Mouse (Mus musculus): ENCODE measurements around the gene Zfp839. TPM values are rescaled to one million over a fixed set of nuclear protein-coding genes. Genes with fewer than 3 reads are reported as not detected.
A peak's percentile ranks its signal among the peaks of the same experiment; 100 is the strongest.

Gene Zfp839
- polyA plus RNA-seq, 1 experiment from 2014 or later = 6.2 TPM

DNA sequence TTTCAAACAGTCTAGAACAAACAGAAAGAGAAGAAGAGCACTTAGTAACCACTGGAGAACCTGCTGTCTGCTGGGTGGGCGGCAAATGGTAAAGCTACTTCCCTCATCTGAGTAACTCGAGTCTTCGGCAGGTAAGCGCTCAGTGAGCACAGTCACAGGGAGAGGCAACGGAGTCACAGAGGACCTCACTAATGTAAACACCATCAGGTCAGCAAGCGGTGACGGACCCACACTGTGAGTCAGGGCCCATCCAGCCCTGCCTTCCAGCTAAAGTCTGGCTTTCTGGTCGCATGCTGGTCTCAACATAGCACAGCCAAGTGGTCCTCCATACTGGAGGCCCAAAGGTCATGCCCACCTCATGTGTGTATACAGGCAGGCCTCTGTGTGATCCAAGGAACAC, 30.7 kb upstream of the Zfp839 start:
- Histone ChIP-seq H3K9ac (no peak overlapping the region), H3K9me3 (no peaks in the 10 kb centered on the region), H3K27me3 (no peaks in the 10 kb centered on the region), H3K4me2 (no peak overlapping the region), H3K36me3 (no peaks in the 10 kb centered on the region), H3K27ac (no peak overlapping the region), H3K4me1 (no peaks in the 10 kb centered on the region), H3K4me3 (no peak overlapping the region)
- no peak; the same call in 1 of the 2 replicates for ATAC-seq (ENCODE audit: borderline replicate concordance, extremely low read depth, low FRiP score, low TSS enrichment)
- 52% methylated on average over 8 of the region's 8 CpGs for WGBS

GRCm38 (mm10) chr12:110821787-110822186, 28.3 kb upstream of the Zfp839 start:
- no peak overlapping the region for H3K4me3 ChIP-seq
- no peaks in the 10 kb centered on the region for H3K9me3 ChIP-seq
- no peak overlapping the region for H3K27ac ChIP-seq
- H3K9ac ChIP-seq = no peak overlapping the region
- no peaks in the 10 kb centered on the region for H3K36me3 ChIP-seq
- 81% methylated on average over 2 of the region's 2 CpGs for WGBS
- H3K4me1 ChIP-seq = no peaks in the 10 kb centered on the region
- H3K4me2 ChIP-seq = no peak overlapping the region
- no peak for ATAC-seq (ENCODE audit: borderline replicate concordance, extremely low read depth, low FRiP score, low TSS enrichment)
- H3K27me3 ChIP-seq = no peaks in the 10 kb centered on the region

- Histone ChIP-seq H3K9me3 (no peaks in the 10 kb centered on the region), H3K9ac (no peak overlapping the region), H3K27ac (no peak overlapping the region), H3K4me3 (no peak overlapping the region), H3K4me1 (no peaks in the 10 kb centered on the region), H3K36me3 (no peaks in the 10 kb centered on the region), H3K4me2 (no peak overlapping the region), H3K27me3 (no peaks in the 10 kb centered on the region)
- ATAC-seq (ENCODE audit: borderline replicate concordance, extremely low read depth, low FRiP score, low TSS enrichment) = no peak
- WGBS = 75% methylated on average over 7 of the region's 7 CpGs
These were observed 27.7 kb upstream of the Zfp839 start for GRCm38 (mm10) chr12:110822366-110822765.

- no peaks in the 10 kb centered on the region for H3K4me1 ChIP-seq
- H3K9ac ChIP-seq = no peak overlapping the region
- no peak overlapping the region for H3K27ac ChIP-seq
- no peaks in the 10 kb centered on the region for H3K27me3 ChIP-seq
- 95% methylated on average over 4 of the region's 4 CpGs for WGBS
- H3K36me3 ChIP-seq = no peaks in the 10 kb centered on the region
- no peaks in the 10 kb centered on the region for H3K9me3 ChIP-seq
- no peak overlapping the region for H3K4me3 ChIP-seq
- no peak overlapping the region for H3K4me2 ChIP-seq
- ATAC-seq (ENCODE audit: borderline replicate concordance, extremely low read depth, low FRiP score, low TSS enrichment) = no peak
These were observed 21.1 kb upstream of the Zfp839 start for GRCm38 (mm10) chr12:110828908-110829307.

DNA sequence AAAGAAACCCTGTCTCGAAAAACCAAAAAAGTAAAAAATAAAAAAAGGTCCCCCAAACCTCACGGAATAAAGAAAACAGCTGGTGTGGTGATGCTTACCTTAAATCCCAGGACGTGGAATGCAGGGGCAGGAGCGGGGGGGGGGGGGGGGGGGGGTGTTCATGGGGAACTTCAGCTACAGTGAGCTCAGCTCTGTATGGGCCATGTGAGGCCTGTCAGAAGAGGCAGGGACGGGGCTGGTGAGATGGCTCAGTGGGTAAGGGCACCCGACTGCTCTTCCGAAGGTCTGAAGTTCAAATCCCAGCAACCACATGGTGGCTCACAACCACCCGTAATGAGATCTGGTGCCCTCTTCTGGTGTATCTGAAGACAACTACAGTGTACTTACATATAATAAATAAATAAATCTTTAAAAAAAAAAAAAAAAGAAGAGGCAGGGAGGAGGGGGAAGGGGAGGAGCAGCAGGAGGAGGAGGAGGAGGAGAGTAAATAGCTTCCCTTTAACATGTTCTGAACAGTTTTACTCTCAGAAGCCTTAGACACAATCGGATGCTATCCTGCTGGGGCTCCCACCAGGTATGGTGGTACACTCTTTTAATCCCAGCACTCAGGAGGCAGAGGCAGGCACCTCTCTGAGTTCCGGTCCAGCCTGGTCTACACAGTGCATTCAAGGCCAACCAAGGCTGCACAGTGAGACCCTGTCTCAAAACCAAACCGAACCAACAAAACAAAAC, 19.6 kb upstream of the Zfp839 start:
- Histone ChIP-seq H3K4me3 (no peak overlapping the region), H3K36me3 (no peaks in the 10 kb centered on the region), H3K27me3 (no peaks in the 10 kb centered on the region), H3K9me3 (no peaks in the 10 kb centered on the region), H3K9ac (no peak overlapping the region), H3K4me1 (no peaks in the 10 kb centered on the region), H3K4me2 (no peak overlapping the region), H3K27ac (no peak overlapping the region)
- no peak for ATAC-seq (ENCODE audit: borderline replicate concordance, extremely low read depth, low FRiP score, low TSS enrichment)
- 81% methylated on average over 9 of the region's 11 CpGs for WGBS

DNA sequence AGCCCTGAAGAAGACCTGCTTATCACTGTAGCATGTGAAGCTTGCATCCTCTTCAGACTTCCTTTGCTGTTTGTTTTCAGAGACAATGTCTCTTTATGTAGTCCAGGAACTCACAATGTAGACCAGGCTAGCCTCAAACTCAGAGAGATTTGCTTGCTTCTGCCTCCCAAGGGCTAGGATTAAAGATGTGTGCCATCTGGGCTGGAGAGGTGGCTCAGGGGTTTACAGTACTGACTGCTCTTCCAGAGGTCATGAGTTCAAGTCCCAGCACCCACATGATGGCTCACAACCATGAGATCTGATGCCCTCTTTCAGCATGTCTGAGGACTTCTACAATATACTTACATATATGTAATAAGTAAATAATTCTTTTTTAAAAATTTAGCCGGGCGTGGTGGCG, 14.9 kb upstream of the Zfp839 start:
- H3K9ac ChIP-seq = no peak overlapping the region
- ATAC-seq (ENCODE audit: borderline replicate concordance, extremely low read depth, low FRiP score, low TSS enrichment) = no peak
- H3K4me1 ChIP-seq = no peaks in the 10 kb centered on the region; the same call in 1 of the 2 replicates
- H3K4me3 ChIP-seq = no peak overlapping the region
- WGBS = 92% methylated on average over 3 of the region's 3 CpGs
- H3K9me3 ChIP-seq = no peaks in the 10 kb centered on the region
- no peak overlapping the region for H3K4me2 ChIP-seq
- H3K27ac ChIP-seq = no peak overlapping the region
- no peaks in the 10 kb centered on the region for H3K27me3 ChIP-seq
- H3K36me3 ChIP-seq = no peaks in the 10 kb centered on the region

- Histone ChIP-seq H3K4me1 (peaks cover 2% of the 10 kb centered on the region; the same call in 1 of the 2 replicates), H3K27me3 (no peaks in the 10 kb centered on the region), H3K9me3 (no peaks in the 10 kb centered on the region), H3K4me3 (no peak overlapping the region), H3K36me3 (no peaks in the 10 kb centered on the region), H3K9ac (no peak overlapping the region), H3K27ac (peak overlapping the region; percentile 32), H3K4me2 (no peak overlapping the region)
- WGBS = 35% methylated on average over 6 of the region's 6 CpGs
- ATAC-seq (ENCODE audit: borderline replicate concordance, extremely low read depth, low FRiP score, low TSS enrichment) = no peak
These were observed 13.3 kb upstream of the Zfp839 start for GRCm38 (mm10) chr12:110836729-110837128.

- 41% methylated on average over 5 of the region's 5 CpGs for WGBS
- no peak overlapping the region for H3K4me2 ChIP-seq
- H3K4me3 ChIP-seq = no peak overlapping the region
- H3K27me3 ChIP-seq = no peaks in the 10 kb centered on the region
- H3K4me1 ChIP-seq = peaks cover 2% of the 10 kb centered on the region; the same call in 1 of the 2 replicates
- no peaks in the 10 kb centered on the region for H3K9me3 ChIP-seq
- no peak overlapping the region for H3K9ac ChIP-seq
- no peak for ATAC-seq (ENCODE audit: borderline replicate concordance, extremely low read depth, low FRiP score, low TSS enrichment)
- no peaks in the 10 kb centered on the region for H3K36me3 ChIP-seq
- H3K27ac ChIP-seq = peak overlapping the region; percentile 32
These were observed 12.7 kb upstream of the Zfp839 start for GRCm38 (mm10) chr12:110837192-110837841.

DNA sequence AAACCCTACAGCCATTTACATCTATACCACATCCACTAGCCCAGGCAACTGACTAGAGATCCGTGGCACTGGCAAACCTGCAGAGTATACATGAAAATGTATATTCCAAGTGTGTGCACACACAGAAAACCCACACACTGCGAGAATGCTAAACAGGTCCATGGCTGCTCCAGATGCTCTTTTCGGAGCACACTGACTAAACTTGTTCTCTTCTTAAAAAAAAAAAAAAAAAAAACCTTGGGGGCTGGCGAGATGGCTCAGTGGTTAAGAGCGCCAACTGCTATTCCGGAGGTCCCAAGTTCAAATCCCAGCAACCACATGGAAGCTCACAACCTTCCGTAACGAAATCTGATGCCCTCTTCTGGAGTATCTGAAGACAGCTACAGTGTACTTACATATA, 12.2 kb upstream of the Zfp839 start:
- Histone ChIP-seq H3K36me3 (no peaks in the 10 kb centered on the region), H3K4me2 (no peak overlapping the region), H3K27ac (no peak overlapping the region), H3K9ac (no peak overlapping the region), H3K4me3 (no peak overlapping the region), H3K27me3 (no peaks in the 10 kb centered on the region), H3K4me1 (peaks cover 2% of the 10 kb centered on the region; the same call in 1 of the 2 replicates), H3K9me3 (no peaks in the 10 kb centered on the region)
- WGBS = 83% methylated on average over 8 of the region's 8 CpGs
- no peak for ATAC-seq (ENCODE audit: borderline replicate concordance, extremely low read depth, low FRiP score, low TSS enrichment)

- Histone ChIP-seq H3K9ac (peak within 1 kb of the TSS; percentile 49), H3K27ac (peak within 1 kb of the TSS; percentile 6; the same call in 1 of the 2 replicates), H3K27me3 (no peaks in the 10 kb centered on the region), H3K36me3 (no peaks in the 10 kb centered on the region), H3K4me3 (peak within 1 kb of the TSS; percentile 77), H3K4me2 (peak within 1 kb of the TSS; percentile 62), H3K4me1 (peaks cover 14% of the 10 kb centered on the region; the same call in 1 of the 2 replicates), H3K9me3 (no peaks in the 10 kb centered on the region)
- under 1% methylated on average over 67 of the region's 71 CpGs for WGBS
- ATAC-seq (ENCODE audit: borderline replicate concordance, extremely low read depth, low FRiP score, low TSS enrichment) = peak; percentile 68
These were observed 9.5 kb upstream of the Zfp839 start, which contains the start of gene Mok for GRCm38 (mm10) chr12:110840348-110841198. Gene Mok (minus strand): TSS chr12:110840939.

- Histone ChIP-seq H3K4me2 (no peak overlapping the region), H3K27me3 (no peaks in the 10 kb centered on the region), H3K9ac (no peak overlapping the region), H3K27ac (no peak overlapping the region), H3K9me3 (no peaks in the 10 kb centered on the region), H3K4me3 (no peak overlapping the region; the same call in 1 of the 2 replicates), H3K4me1 (peaks cover 23% of the 10 kb centered on the region), H3K36me3 (no peaks in the 10 kb centered on the region)
- no peak for ATAC-seq (ENCODE audit: borderline replicate concordance, extremely low read depth, low FRiP score, low TSS enrichment)
- WGBS = 70% methylated on average over 5 of the region's 5 CpGs
These were observed 8.1 kb upstream of the Zfp839 start for GRCm38 (mm10) chr12:110841731-110842493.
